Mouse (Mus musculus) kidney, embryonic 14.5 days (tissue): ENCODE results near the gene Prkcsh. TPM values are rescaled to one million over a fixed set of nuclear protein-coding genes. Genes with fewer than 3 reads are reported as not detected.

Experiments
- ATAC-seq: fragments of 200-750 bp; cut with Nextera tagmentation; 2 replicates; pipeline ENCODE4 v1.8.0; 2017; ENCODE audit warnings: moderate number of reproducible peaks, mild to moderate bottlenecking, moderate TSS enrichment, moderate library complexity; ENCODE audit not compliant: low FRiP score, low TSS enrichment
- H3K27ac ChIP-seq: fragments of 300-500 bp; sonication (generic); 2 replicates; pipeline ENCODE4 v1.5.1; 2014; ENCODE audit warnings: low read depth, mild to moderate bottlenecking, low read length, moderate library complexity, mixed read lengths
- H3K27me3 ChIP-seq: fragments of 300-500 bp; sonication (generic); 2 replicates; pipeline ENCODE4 v1.6.1; 2014; ENCODE audit warnings: mild to moderate bottlenecking, low read length; ENCODE audit not compliant: control insufficient read depth, insufficient read depth
- H3K36me3 ChIP-seq: fragments of 300-500 bp; sonication (generic); 2 replicates; pipeline ENCODE4 v1.6.1; 2014; ENCODE audit warnings: low read length, mixed read lengths; ENCODE audit not compliant: control insufficient read depth, insufficient read depth
- H3K4me1 ChIP-seq: fragments of 300-500 bp; sonication (generic); 2 replicates; pipeline ENCODE4 v1.6.1; 2014; ENCODE audit warnings: low read length, mixed read lengths; ENCODE audit not compliant: control insufficient read depth, insufficient read depth
- H3K4me2 ChIP-seq: fragments of 300-500 bp; sonication (generic); replicated peaks from 2 replicates; pipeline ENCODE4 v1.6.1; 2014; ENCODE audit warnings: low read depth, mild to moderate bottlenecking, low read length
- H3K4me3 ChIP-seq: fragments of 300-500 bp; sonication (generic); 2 replicates; pipeline ENCODE4 v1.5.1; 2014; ENCODE audit warnings: mild to moderate bottlenecking, low read length
- H3K9ac ChIP-seq: fragments of 300-500 bp; sonication (generic); 2 replicates; pipeline ENCODE4 v1.6.1; 2014; ENCODE audit warnings: low read depth, mild to moderate bottlenecking, low read length, moderate library complexity
- H3K9me3 ChIP-seq: fragments of 300-500 bp; sonication (generic); 2 replicates; pipeline ENCODE4 v1.6.1; 2016; ENCODE audit warnings: low read length; ENCODE audit not compliant: control insufficient read depth
- WGBS: fragments of 180-500 bp; shearing (Covaris S2); extraction: QIAGEN DNeasy Blood & Tissue Kit; methylation state at CpG from one replicate; pipeline ENCODE4 v1.1.7; 2014; 5-methylcytosine and 5-hydroxymethylcytosine counted together
- polyA plus RNA-seq: library from polyadenylated mRNA; unstranded; fragments of >200 nt; fragmentation: Nextera tagmentation; extraction: Ambion mirVana; gene quantifications from 2 replicates; pipeline ENCODE4 v1.2.1, GENCODE M21; 2014

Gene Prkcsh
- polyA plus RNA-seq, 1 experiment from 2014 or later: 118 TPM

GRCm38 (mm10) chr9:21977331-21977730, 25.3 kb upstream of the Prkcsh start:
- no peak overlapping the region for H3K27ac ChIP-seq
- no peak overlapping the region for H3K4me3 ChIP-seq
- H3K4me1 ChIP-seq: no peaks in the 10 kb centered on the region
- peaks cover 5% of the 10 kb centered on the region; the same call in 1 of the 2 replicates for H3K36me3 ChIP-seq
- no peak overlapping the region for H3K4me2 ChIP-seq
- H3K9me3 ChIP-seq: no peaks in the 10 kb centered on the region
- no peak for ATAC-seq
- H3K9ac ChIP-seq: no peak overlapping the region
- H3K27me3 ChIP-seq: no peaks in the 10 kb centered on the region
- WGBS: 87% methylated on average over 5 of the region's 5 CpGs

DNA sequence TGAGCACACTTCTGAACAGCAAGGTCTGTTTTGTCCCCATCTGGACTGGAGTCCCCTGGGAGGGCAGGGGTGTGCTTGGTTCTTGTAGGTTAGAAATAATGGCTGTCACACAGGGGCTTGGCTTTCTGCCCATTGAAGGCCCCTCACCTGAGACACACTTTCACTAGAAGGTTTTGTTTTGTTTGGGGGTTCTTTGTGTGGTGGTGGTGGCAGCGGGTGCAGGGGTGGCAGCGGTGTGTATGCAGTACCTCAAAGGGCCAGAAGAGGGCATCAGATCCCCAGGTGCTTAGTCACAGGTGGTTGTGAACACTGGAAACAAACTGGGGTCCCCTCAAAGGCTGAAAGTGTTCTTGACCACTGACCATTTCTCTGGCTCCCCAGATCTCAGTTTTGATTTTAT, 24.6 kb upstream of the Prkcsh start:
- Histone ChIP-seq H3K4me2 (no peak overlapping the region), H3K27me3 (no peaks in the 10 kb centered on the region), H3K36me3 (peaks cover 5% of the 10 kb centered on the region; the same call in 1 of the 2 replicates), H3K9ac (no peak overlapping the region), H3K9me3 (no peaks in the 10 kb centered on the region), H3K4me1 (no peaks in the 10 kb centered on the region), H3K27ac (no peak overlapping the region), H3K4me3 (no peak overlapping the region)
- 46% methylated on average over 2 of the region's 2 CpGs for WGBS
- no peak for ATAC-seq

- no peak; the same call in 1 of the 2 replicates for ATAC-seq
- H3K36me3 ChIP-seq: peaks cover 5% of the 10 kb centered on the region; the same call in 1 of the 2 replicates
- no peaks in the 10 kb centered on the region for H3K9me3 ChIP-seq
- no peak overlapping the region for H3K9ac ChIP-seq
- H3K4me3 ChIP-seq: no peak overlapping the region
- H3K4me1 ChIP-seq: no peaks in the 10 kb centered on the region
- no peaks in the 10 kb centered on the region for H3K27me3 ChIP-seq
- H3K4me2 ChIP-seq: no peak overlapping the region
- no peak overlapping the region for H3K27ac ChIP-seq
- 84% methylated on average over 4 of the region's 4 CpGs for WGBS
Measured at GRCm38 (mm10) chr9:21978398-21979128, 24.0 kb upstream of the Prkcsh start.

- Histone ChIP-seq H3K4me1 (peaks cover 12% of the 10 kb centered on the region), H3K4me2 (no peak overlapping the region), H3K27ac (no peak overlapping the region), H3K36me3 (peaks cover 2% of the 10 kb centered on the region; the same call in 1 of the 2 replicates), H3K4me3 (no peak overlapping the region), H3K27me3 (peaks cover 24% of the 10 kb centered on the region), H3K9me3 (no peaks in the 10 kb centered on the region), H3K9ac (no peak overlapping the region)
- ATAC-seq: no peak
- whole genome bisulfite sequencing: 31% methylated on average over 3 of the region's 3 CpGs
Measured at GRCm38 (mm10) chr9:21983911-21984310, 18.7 kb upstream of the Prkcsh start.

- Histone ChIP-seq H3K9ac (peak overlapping the region; percentile 12; the same call in 1 of the 2 replicates), H3K36me3 (no peaks in the 10 kb centered on the region), H3K9me3 (no peaks in the 10 kb centered on the region), H3K4me3 (peak overlapping the region; percentile 50), H3K27ac (no peak overlapping the region; the same call in 1 of the 2 replicates), H3K4me1 (peaks cover 21% of the 10 kb centered on the region), H3K27me3 (peaks cover 57% of the 10 kb centered on the region), H3K4me2 (peak overlapping the region; percentile 81)
- no peak for ATAC-seq
- 8% methylated on average over 36 of the region's 36 CpGs for WGBS
Measured at GRCm38 (mm10) chr9:21987592-21988342, 14.8 kb upstream of the Prkcsh start.

DNA sequence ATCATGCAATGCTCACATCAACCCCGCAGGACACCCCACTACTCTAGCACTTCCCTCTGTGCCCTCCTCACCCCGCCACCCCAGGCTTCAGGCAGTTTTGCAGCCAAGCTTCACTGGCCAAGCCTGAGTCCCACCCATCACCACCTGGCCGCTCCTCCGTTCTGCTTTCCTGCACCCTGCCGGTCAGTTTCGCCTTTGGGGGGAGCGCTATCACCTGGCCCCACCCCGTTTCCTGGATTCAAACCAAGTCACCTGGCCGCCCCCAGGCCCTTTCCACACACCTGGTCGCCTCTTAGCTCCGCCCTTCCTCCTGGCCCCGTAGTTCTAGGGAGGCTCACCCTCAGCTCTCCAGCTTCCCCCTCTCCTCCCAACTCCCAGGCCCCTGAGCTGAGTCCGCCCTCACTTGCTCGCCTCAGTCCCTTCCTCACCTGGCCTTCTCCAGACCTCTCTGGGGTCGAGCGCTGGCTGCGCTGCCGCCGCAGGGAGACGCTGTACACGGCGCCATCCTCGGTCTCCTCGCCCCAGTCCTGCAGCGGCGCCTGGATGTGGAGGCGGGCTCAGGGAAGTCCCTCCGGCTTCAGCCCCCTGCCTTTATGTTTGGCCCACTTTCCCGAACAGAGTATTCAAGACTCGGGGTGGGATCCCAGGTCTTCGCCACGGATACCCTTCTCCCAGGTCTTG, 14.0 kb upstream of the Prkcsh start:
- H3K36me3 ChIP-seq: no peaks in the 10 kb centered on the region
- WGBS: under 1% methylated on average over 32 of the region's 32 CpGs
- peak overlapping the region; percentile 50 for H3K4me3 ChIP-seq
- 0 out of 2 replicates have a peak overlapping the region, but pooled peaks have one; percentile 42 for H3K27ac ChIP-seq
- peak overlapping the region; percentile 55 for H3K9ac ChIP-seq
- H3K4me1 ChIP-seq: peaks cover 21% of the 10 kb centered on the region
- ATAC-seq: peak; percentile 75
- H3K4me2 ChIP-seq: peak overlapping the region; percentile 81
- H3K27me3 ChIP-seq: peaks cover 57% of the 10 kb centered on the region
- no peaks in the 10 kb centered on the region for H3K9me3 ChIP-seq

- Histone ChIP-seq H3K36me3 (no peaks in the 10 kb centered on the region), H3K4me2 (peak within 1 kb of the TSS; percentile 81), H3K9me3 (no peaks in the 10 kb centered on the region), H3K27me3 (peaks cover 57% of the 10 kb centered on the region), H3K4me1 (peaks cover 21% of the 10 kb centered on the region), H3K4me3 (peak within 1 kb of the TSS; percentile 50), H3K27ac (0 out of 2 replicates have a peak within 1 kb of the TSS, but pooled peaks have one; percentile 42), H3K9ac (peak within 1 kb of the TSS; percentile 55)
- ATAC-seq: peak; percentile 59
- whole genome bisulfite sequencing: 1% methylated on average over 42 of the region's 42 CpGs
Measured at GRCm38 (mm10) chr9:21989230-21990110, 13.1 kb upstream of the Prkcsh start, which contains the start of gene Rgl3. Rgl3 (minus strand) TSS chr9:21989446.

GRCm38 (mm10) chr9:21992227-21992626, 10.4 kb upstream of the Prkcsh start:
- Histone ChIP-seq H3K36me3 (no peaks in the 10 kb centered on the region), H3K4me1 (peaks cover 21% of the 10 kb centered on the region), H3K4me2 (no peak overlapping the region), H3K9ac (no peak overlapping the region), H3K27me3 (peaks cover 50% of the 10 kb centered on the region), H3K9me3 (no peaks in the 10 kb centered on the region), H3K27ac (no peak overlapping the region), H3K4me3 (no peak overlapping the region)
- 74% methylated on average over 4 of the region's 4 CpGs for WGBS
- ATAC-seq: no peak
